Mouse (Mus musculus): ENCODE data around the gene Stard8.

DNA sequence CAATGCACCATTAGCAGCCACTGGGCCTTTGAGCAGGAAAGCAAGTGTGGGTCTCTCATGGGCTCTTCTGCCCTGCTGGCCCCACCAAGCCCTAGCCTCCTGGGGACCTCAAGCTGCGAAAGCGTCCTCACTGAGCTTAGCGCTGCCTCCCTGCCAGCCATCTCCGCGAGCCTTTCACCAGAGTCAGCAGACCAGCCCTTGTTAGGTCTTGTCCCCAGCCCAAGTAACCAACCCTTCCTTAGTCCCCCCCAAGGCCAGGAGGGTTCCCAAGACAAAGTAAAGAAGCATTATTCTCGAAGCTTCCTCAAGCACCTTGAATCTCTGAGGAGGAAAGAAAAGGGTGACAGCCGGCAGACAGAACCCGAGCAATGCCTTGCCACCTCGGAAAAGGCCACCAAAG is 62.5 kb downstream of the Stard8 start:
- TF ChIP-seq POLR2A (IDR thresholded peaks at IDR 0.05; ENCODE audit: extremely low read depth, insufficient read depth, low read length) (no peak), CTCF (IDR thresholded peaks at IDR 0.05; ENCODE audit: low read depth, low read length) (no peak)

Measured in liver, adult 2 months (tissue).